In genomic region chr11:87087142-87087541, GRCm38 (mm10) we compare ENCODE assay signal across 8 mouse cellular contexts. TPM values are rescaled to one million over a fixed set of nuclear protein-coding genes. Genes with fewer than 3 reads are reported as not detected.
DNase-seq lines count a peak whose midpoint lies in the region; ATAC-seq and TF ChIP-seq lines count a peak whose summit lies in the region.

No protein-coding gene starts in this region.

- peak overlapping the region; percentile 90 for H3K9ac ChIP-seq in heart, postnatal 0 days (replicated peaks; ENCODE audit: low read depth, low read length)
- no peak overlapping the region for H3K9ac ChIP-seq in hindbrain, postnatal 0 days (replicated peaks; ENCODE audit: low read length)
- peak overlapping the region; percentile 63; the same call in 1 of the 2 replicates for H3K9ac ChIP-seq in midbrain, embryonic 15.5 days

- no peak for TF ChIP-seq POLR2A in bone marrow macrophage, adult 2 months (IDR thresholded peaks at IDR 0.05; ENCODE audit: borderline replicate concordance, low read depth, low read length)

- peak overlapping the region; percentile 71 for H3K27ac ChIP-seq in heart, postnatal 0 days (ENCODE audit: low read depth)
- H3K27ac ChIP-seq in bone marrow macrophage, adult 2 months (ENCODE audit: insufficient read depth, low read depth, low read length), result no peak overlapping the region
- H3K27ac ChIP-seq in hindbrain, postnatal 0 days, result no peak overlapping the region
- H3K27ac ChIP-seq in midbrain, embryonic 15.5 days, result peak overlapping the region; percentile 70; the same call in 1 of the 2 replicates

- intact Hi-C loops in heart, postnatal 10 days (cut with DNase I), result no loop called here

- H3K4me1 ChIP-seq in heart, postnatal 0 days (ENCODE audit: control insufficient read depth, insufficient read depth), result peaks cover 16% of the 10 kb centered on the region
- H3K4me1 ChIP-seq in bone marrow macrophage, adult 2 months (ENCODE audit: control insufficient read depth, insufficient read depth, low read length), result peaks cover 15% of the 10 kb centered on the region
- peaks cover 9% of the 10 kb centered on the region for H3K4me1 ChIP-seq in hindbrain, postnatal 0 days (ENCODE audit: insufficient read depth, low read length)
- H3K4me1 ChIP-seq in midbrain, embryonic 15.5 days, result peaks cover 31% of the 10 kb centered on the region

- no peak for DNase-seq in heart, postnatal 0 days (ENCODE audit: low spot score)
- no peak for DNase-seq in heart, postnatal 10 days
- no peak for DNase-seq in hindbrain, postnatal 0 days (ENCODE audit: low spot score)
- no peak for DNase-seq in adipocyte (ENCODE audit: low spot score)
- no peak for DNase-seq in cerebellum, adult 9-11 months
- DNase-seq in urinary bladder, adult 18-20 months (ENCODE audit: low spot score in 2 of 2), result no peak

- no peak for ATAC-seq in heart, postnatal 0 days (ENCODE audit: insufficient read depth, low read depth)
- no peak for ATAC-seq in hindbrain, postnatal 0 days
- no peak for ATAC-seq in midbrain, embryonic 15.5 days (replicated peaks)

- H3K9me3 ChIP-seq in heart, postnatal 0 days (replicated peaks; ENCODE audit: control insufficient read depth, low read length), result no peaks in the 10 kb centered on the region
- H3K9me3 ChIP-seq in hindbrain, postnatal 0 days (ENCODE audit: low read length), result no peaks in the 10 kb centered on the region
- H3K9me3 ChIP-seq in midbrain, embryonic 15.5 days, result no peaks in the 10 kb centered on the region

- peak overlapping the region; percentile 97 for H3K4me2 ChIP-seq in heart, postnatal 0 days (ENCODE audit: low read depth, low read length)
- peak overlapping the region; percentile 82 for H3K4me2 ChIP-seq in hindbrain, postnatal 0 days (ENCODE audit: low read depth, low read length)
- H3K4me2 ChIP-seq in midbrain, embryonic 15.5 days, result peak overlapping the region; percentile 96

- peaks cover 46% of the 10 kb centered on the region for H3K36me3 ChIP-seq in heart, postnatal 0 days (replicated peaks; ENCODE audit: control insufficient read depth, insufficient read depth, low read length)
- peaks cover 21% of the 10 kb centered on the region; the same call in 1 of the 2 replicates for H3K36me3 ChIP-seq in hindbrain, postnatal 0 days (ENCODE audit: insufficient read depth, low read length)
- H3K36me3 ChIP-seq in midbrain, embryonic 15.5 days (replicated peaks), result no peaks in the 10 kb centered on the region; the same call in 1 of the 2 replicates

- no peak for TF ChIP-seq CTCF in heart, postnatal 0 days (IDR thresholded peaks at IDR 0.05; ENCODE audit: low read depth)
- no peak for TF ChIP-seq CTCF in bone marrow macrophage, adult 2 months (IDR thresholded peaks at IDR 0.05; ENCODE audit: low read depth, low read length)
- no peak for TF ChIP-seq CTCF in hindbrain, postnatal 0 days (IDR thresholded peaks at IDR 0.05; ENCODE audit: low read depth)

- no peak for TF ChIP-seq EP300 in heart, postnatal 0 days (IDR thresholded peaks at IDR 0.05; ENCODE audit: low read depth)

- 52% methylated on average over 2 of the region's 2 CpGs for WGBS in heart, postnatal 0 days
- WGBS in hindbrain, postnatal 0 days, result 68% methylated on average over 2 of the region's 2 CpGs
- WGBS in midbrain, embryonic 15.5 days, result 69% methylated on average over 2 of the region's 2 CpGs

- peak overlapping the region; percentile 93 for H3K4me3 ChIP-seq in heart, postnatal 0 days (ENCODE audit: low read depth, low read length)
- peak overlapping the region; percentile 78 for H3K4me3 ChIP-seq in bone marrow macrophage, adult 2 months (ENCODE audit: insufficient read depth, low read length)
- H3K4me3 ChIP-seq in hindbrain, postnatal 0 days (ENCODE audit: low read length), result peak overlapping the region; percentile 66
- H3K4me3 ChIP-seq in midbrain, embryonic 15.5 days, result peak overlapping the region; percentile 78

- no peaks in the 10 kb centered on the region for H3K27me3 ChIP-seq in heart, postnatal 0 days (ENCODE audit: control insufficient read depth, insufficient read depth, low read length)
- no peaks in the 10 kb centered on the region for H3K27me3 ChIP-seq in hindbrain, postnatal 0 days (ENCODE audit: insufficient read depth, low read length)
- H3K27me3 ChIP-seq in midbrain, embryonic 15.5 days (replicated peaks), result no peaks in the 10 kb centered on the region

RNA-seq across cellular contexts. Expression of gene Smg8, which starts 0.6 kb away (rescaled TPM):
- total RNA-seq in heart, postnatal 0 days (2014; rRNA removed; ENCODE audit: low replicate concordance), result 16.6 and 25.1 TPM in 2 replicates
- polyA plus RNA-seq in heart, postnatal 0 days (2015; fragmentation: Nextera tagmentation; extraction: Ambion mirVana), result 7.7 and 9.3 TPM in 2 replicates
- total RNA-seq in heart, postnatal 10 days (2021), result 10 to 100 TPM; 10.4 to 10.5 TPM
- 11.2 and 12.9 TPM in 2 replicates for polyA plus RNA-seq in bone marrow macrophage, adult 2 months (2012; ENCODE audit: insufficient read depth, insufficient read length, missing spikeins)
- total RNA-seq in hindbrain, postnatal 0 days (2014; rRNA removed), result 21.8 and 27.0 TPM in 2 replicates
- 15.5 and 16.0 TPM in 2 replicates for polyA plus RNA-seq in hindbrain, postnatal 0 days (2015; fragmentation: Nextera tagmentation; extraction: Ambion mirVana)
- polyA plus RNA-seq in midbrain, embryonic 15.5 days (2015; fragmentation: Nextera tagmentation; extraction: Ambion mirVana), result 22.2 and 22.7 TPM in 2 replicates

RNA-seq across cellular contexts. Expression of gene Gdpd1, which starts 13.3 kb away (rescaled TPM):
- 7.5 and 12.6 TPM in 2 replicates for total RNA-seq in heart, postnatal 0 days (2014; rRNA removed; ENCODE audit: low replicate concordance)
- polyA plus RNA-seq in heart, postnatal 0 days (2015; fragmentation: Nextera tagmentation; extraction: Ambion mirVana), result 31.8 and 32.8 TPM in 2 replicates
- total RNA-seq in heart, postnatal 10 days (2021), result 10 to 100 TPM in 1 of 2 experiments, 1 to 10 TPM in 1; 9.7 to 13.2 TPM
- polyA plus RNA-seq in bone marrow macrophage, adult 2 months (2012; ENCODE audit: insufficient read depth, insufficient read length, missing spikeins), result 41.1 and 43.1 TPM in 2 replicates
- total RNA-seq in hindbrain, postnatal 0 days (2014; rRNA removed), result 54.2 and 59.9 TPM in 2 replicates
- polyA plus RNA-seq in hindbrain, postnatal 0 days (2015; fragmentation: Nextera tagmentation; extraction: Ambion mirVana), result 153 and 157 TPM in 2 replicates
- 168 and 172 TPM in 2 replicates for polyA plus RNA-seq in midbrain, embryonic 15.5 days (2015; fragmentation: Nextera tagmentation; extraction: Ambion mirVana)

RNA-seq across cellular contexts. Expression of gene Prr11, which starts 21.4 kb away (rescaled TPM):
- 1.1 and 3.3 TPM in 2 replicates for total RNA-seq in heart, postnatal 0 days (2014; rRNA removed; ENCODE audit: low replicate concordance)
- 1.3 and 1.7 TPM in 2 replicates for polyA plus RNA-seq in heart, postnatal 0 days (2015; fragmentation: Nextera tagmentation; extraction: Ambion mirVana)
- 1 to 10 TPM; 4.4 TPM for total RNA-seq in heart, postnatal 10 days (2021)
- polyA plus RNA-seq in bone marrow macrophage, adult 2 months (2012; ENCODE audit: insufficient read depth, insufficient read length, missing spikeins), result 16.4 and 20.0 TPM in 2 replicates
- total RNA-seq in hindbrain, postnatal 0 days (2014; rRNA removed), result 1.6 and 1.8 TPM in 2 replicates
- 1.5 and 1.8 TPM in 2 replicates for polyA plus RNA-seq in hindbrain, postnatal 0 days (2015; fragmentation: Nextera tagmentation; extraction: Ambion mirVana)
- 1.9 and 2.0 TPM in 2 replicates for polyA plus RNA-seq in midbrain, embryonic 15.5 days (2015; fragmentation: Nextera tagmentation; extraction: Ambion mirVana)

RNA-seq across cellular contexts. Expression of gene Ska2, which starts 21.9 kb away (rescaled TPM):
- total RNA-seq in heart, postnatal 0 days (2014; rRNA removed; ENCODE audit: low replicate concordance), result 19.7 and 28.9 TPM in 2 replicates
- 25.8 and 25.9 TPM in 2 replicates for polyA plus RNA-seq in heart, postnatal 0 days (2015; fragmentation: Nextera tagmentation; extraction: Ambion mirVana)
- total RNA-seq in heart, postnatal 10 days (2021), result 10 to 100 TPM; 18.0 to 23.7 TPM
- 26.7 and 30.5 TPM in 2 replicates for polyA plus RNA-seq in bone marrow macrophage, adult 2 months (2012; ENCODE audit: insufficient read depth, insufficient read length, missing spikeins)
- 22.8 and 27.0 TPM in 2 replicates for total RNA-seq in hindbrain, postnatal 0 days (2014; rRNA removed)
- polyA plus RNA-seq in hindbrain, postnatal 0 days (2015; fragmentation: Nextera tagmentation; extraction: Ambion mirVana), result 24.5 and 26.7 TPM in 2 replicates
- 44.4 and 46.7 TPM in 2 replicates for polyA plus RNA-seq in midbrain, embryonic 15.5 days (2015; fragmentation: Nextera tagmentation; extraction: Ambion mirVana)

RNA-seq across cellular contexts. Expression of gene Trim37, which starts 39.7 kb away (rescaled TPM):
- total RNA-seq in heart, postnatal 0 days (2014; rRNA removed; ENCODE audit: low replicate concordance), result 10.8 and 14.7 TPM in 2 replicates
- 5.8 and 7.5 TPM in 2 replicates for polyA plus RNA-seq in heart, postnatal 0 days (2015; fragmentation: Nextera tagmentation; extraction: Ambion mirVana)
- 10 to 100 TPM; 10.5 to 11.4 TPM for total RNA-seq in heart, postnatal 10 days (2021)
- polyA plus RNA-seq in bone marrow macrophage, adult 2 months (2012; ENCODE audit: insufficient read depth, insufficient read length, missing spikeins), result 10.5 TPM in 2 replicates
- 107 and 108 TPM in 2 replicates for total RNA-seq in hindbrain, postnatal 0 days (2014; rRNA removed)
- polyA plus RNA-seq in hindbrain, postnatal 0 days (2015; fragmentation: Nextera tagmentation; extraction: Ambion mirVana), result 72.2 and 75.3 TPM in 2 replicates
- 81.2 and 86.9 TPM in 2 replicates for polyA plus RNA-seq in midbrain, embryonic 15.5 days (2015; fragmentation: Nextera tagmentation; extraction: Ambion mirVana)

Comparison
In these comparisons a context has a peak if more than half of its experiments do, and no peak if none do; other contexts are left out.
1. H3K27ac ChIP-seq: peak in heart, postnatal 0 days (single experiment) and midbrain, embryonic 15.5 days (single experiment); none in bone marrow macrophage, adult 2 months (single experiment) and hindbrain, postnatal 0 days (single experiment).
2. Peak in every context shown above with its lines, with median percentiles within 50 percentile points of each other: H3K4me2 ChIP-seq and H3K4me3 ChIP-seq.